Mouse (Mus musculus) kidney, adult 2 months (tissue): ENCODE data around the gene Ndufa13. TPM values are rescaled to one million over a fixed set of nuclear protein-coding genes. Genes with fewer than 3 reads are reported as not detected.
A peak's percentile ranks its signal among the peaks of the same experiment; 100 is the strongest.

Experiments
- DNase-seq: peaks from one replicate; pipeline ENCODE4 v3.0.0; 2021
- H3K27ac ChIP-seq: fragments of 200-500 bp; 2 replicates; pipeline ENCODE4 v1.5.1; 2012; ENCODE audit warnings: low read depth, low read length, control low read depth, inconsistent platforms; ENCODE audit not compliant: insufficient read depth
- H3K27me3 ChIP-seq: fragments of 200-500 bp; replicated peaks from 2 replicates; pipeline ENCODE4 v1.6.1; 2012; ENCODE audit warnings: mild to moderate bottlenecking, moderate library complexity, low read length, inconsistent platforms; ENCODE audit not compliant: control insufficient read depth, insufficient read depth
- H3K36me3 ChIP-seq: fragments of 200-500 bp; 2 replicates; pipeline ENCODE4 v1.6.1; 2012; ENCODE audit warnings: mild to moderate bottlenecking, moderate library complexity, low read length, inconsistent platforms; ENCODE audit not compliant: control insufficient read depth, insufficient read depth
- H3K4me1 ChIP-seq: fragments of 200-500 bp; 2 replicates; pipeline ENCODE4 v1.6.1; 2011; ENCODE audit warnings: low read length; ENCODE audit not compliant: control insufficient read depth, insufficient read depth
- H3K4me3 ChIP-seq: fragments of 200-500 bp; 2 replicates; pipeline ENCODE4 v1.5.1; 2011; ENCODE audit warnings: mild to moderate bottlenecking, low read depth, low read length, control low read depth; ENCODE audit not compliant: insufficient read depth
- CTCF ChIP-seq: fragments of 200-500 bp; conservative IDR thresholded peaks from 2 replicates; pipeline ENCODE4 v1.5.1; 2011; ENCODE audit warnings: low read depth, mild to moderate bottlenecking, control low read depth, low read length, moderate library complexity, mixed read lengths; ENCODE audit not compliant: insufficient read depth, insufficient read length
- POLR2A ChIP-seq: fragments of 200-500 bp; IDR thresholded peaks from one replicate; pipeline ENCODE4 v1.6.1; 2011; ENCODE audit warnings: low read depth, low read length, control low read depth
- WGBS: fragments of 180-500 bp; shearing (Covaris S2); methylation state at CpG from one replicate; pipeline ENCODE4 v1.1.7; 2018; 5-methylcytosine and 5-hydroxymethylcytosine counted together
- polyA plus RNA-seq: library from polyadenylated mRNA; depleted of rRNA; stranded (reverse); fragments of >200 nt; gene quantifications from 2 replicates; pipeline ENCODE4 v1.2.3, GENCODE M21; 2012

Gene Ndufa13
- polyA plus RNA-seq, 1 experiment = 372 TPM

DNA sequence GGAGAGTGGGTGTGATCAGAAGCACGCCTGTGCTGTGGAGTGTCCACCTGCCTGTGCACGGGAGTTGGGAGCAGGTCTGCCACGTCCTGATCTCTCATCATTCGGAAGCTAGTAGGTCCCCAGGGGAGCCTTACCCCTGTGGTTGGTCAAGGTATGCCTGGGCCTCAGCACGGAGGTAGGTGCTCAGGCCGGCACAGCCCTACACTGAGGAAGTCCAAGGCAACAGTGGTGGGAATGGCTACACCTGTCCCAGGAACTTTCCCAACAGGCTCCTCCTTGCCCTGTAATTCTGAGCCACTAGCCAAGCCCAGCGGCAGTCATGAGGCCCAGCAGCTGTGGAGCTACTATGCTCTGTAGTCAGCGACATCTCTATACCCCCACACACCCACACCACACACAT lies 22.7 kb downstream of the Ndufa13 start:
- Histone ChIP-seq H3K36me3 (no peaks in the 10 kb centered on the region), H3K4me1 (no peaks in the 10 kb centered on the region), H3K4me3 (no peak overlapping the region), H3K27ac (no peak overlapping the region), H3K27me3 (0 out of 2 replicates have a peak, but pooled peaks cover 3% of the 10 kb centered on the region)
- DNase-seq = no peak
- no peak for TF ChIP-seq POLR2A
- no peak for TF ChIP-seq CTCF
- WGBS = 71% methylated on average over 8 of the region's 8 CpGs

DNA sequence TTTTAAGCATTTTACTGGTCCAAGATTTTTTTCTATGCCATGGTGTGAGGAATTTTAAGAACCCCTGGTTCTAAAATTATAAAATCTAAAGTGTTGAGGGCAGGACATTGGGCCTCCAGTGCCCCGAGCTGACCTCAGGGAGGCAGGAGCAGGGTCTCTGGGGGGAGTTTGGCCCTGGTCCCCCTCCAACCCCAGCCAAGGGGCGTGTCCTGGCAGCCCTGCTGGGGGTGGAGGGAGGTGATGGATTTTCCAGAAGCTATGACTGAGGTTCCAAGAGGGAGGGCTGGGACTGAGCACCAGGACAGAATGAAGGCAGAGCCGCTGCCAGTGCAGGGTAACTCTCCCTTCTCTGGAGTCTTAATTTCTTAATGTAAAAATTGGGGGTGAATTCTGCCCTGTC lies 24.4 kb downstream of the Ndufa13 start:
- Histone ChIP-seq H3K27ac (no peak overlapping the region), H3K4me1 (no peaks in the 10 kb centered on the region), H3K27me3 (0 out of 2 replicates have a peak, but pooled peaks cover 3% of the 10 kb centered on the region), H3K36me3 (no peaks in the 10 kb centered on the region), H3K4me3 (no peak overlapping the region)
- 77% methylated on average over 3 of the region's 3 CpGs for WGBS
- TF ChIP-seq CTCF (no peak), POLR2A (no peak)
- DNase-seq = no peak

GRCm38 (mm10) chr8:69877396-69877795 lies 25.0 kb downstream of the Ndufa13 start:
- H3K4me3 ChIP-seq = no peak overlapping the region
- WGBS = 91% methylated on average over 4 of the region's 4 CpGs

DNA sequence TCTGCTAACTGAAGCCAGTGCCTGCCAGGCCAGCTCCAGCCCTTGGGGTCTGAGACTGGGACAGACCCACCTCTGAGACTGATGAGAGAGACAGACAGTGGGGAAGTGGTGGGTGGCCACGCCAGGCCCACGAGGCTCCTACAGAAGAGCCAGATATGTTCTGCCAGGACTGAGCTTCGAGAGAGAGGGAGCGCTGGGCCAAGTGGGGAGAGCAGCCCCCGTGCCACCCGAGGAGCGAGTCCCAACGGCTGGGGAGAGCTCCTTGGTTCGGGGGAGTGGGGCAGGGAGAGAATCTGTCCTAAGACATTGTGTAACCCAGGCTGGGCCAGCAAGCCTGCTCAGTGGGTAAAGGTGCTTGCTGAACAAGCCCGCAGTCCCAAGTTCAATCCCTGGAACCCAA lies 25.4 kb downstream of the Ndufa13 start:
- no peak overlapping the region for H3K27ac ChIP-seq
- H3K4me1 ChIP-seq = no peaks in the 10 kb centered on the region
- no peaks in the 10 kb centered on the region for H3K27me3 ChIP-seq
- no peaks in the 10 kb centered on the region for H3K36me3 ChIP-seq
- H3K4me3 ChIP-seq = no peak overlapping the region
- no peak for TF ChIP-seq CTCF
- no peak for TF ChIP-seq POLR2A
- WGBS = 77% methylated on average over 10 of the region's 10 CpGs
- DNase-seq = no peak

More at GRCm38 (mm10) chr8:69877396-69877795, 25.0 kb downstream of the Ndufa13 start:
- no peak for TF ChIP-seq POLR2A
- TF ChIP-seq CTCF = no peak
- Histone ChIP-seq H3K4me1 (no peaks in the 10 kb centered on the region), H3K27ac (no peak overlapping the region), H3K36me3 (no peaks in the 10 kb centered on the region), H3K27me3 (no peaks in the 10 kb centered on the region)
- no peak for DNase-seq

DNA sequence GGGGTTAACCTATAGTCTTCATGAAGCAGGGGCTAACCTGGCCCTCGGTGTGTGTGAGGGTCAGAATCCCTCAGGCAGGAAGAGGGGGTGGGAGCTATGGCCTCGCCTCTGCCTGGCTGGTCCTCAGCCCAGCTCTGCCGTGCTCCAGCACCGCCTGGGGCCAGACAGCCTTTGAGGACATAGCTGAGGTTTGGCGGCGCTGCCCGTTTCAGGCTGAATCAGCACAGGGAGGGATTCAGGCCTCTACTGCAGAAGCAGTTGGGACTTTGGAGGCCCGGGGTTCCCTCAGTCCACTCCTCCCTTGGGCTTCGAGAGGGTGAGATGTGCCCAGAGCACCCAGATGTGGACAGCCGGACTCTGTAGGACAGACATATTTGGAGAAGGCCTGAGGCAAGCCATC lies 26.3 kb downstream of the Ndufa13 start:
- H3K27ac ChIP-seq = no peak overlapping the region
- H3K36me3 ChIP-seq = no peaks in the 10 kb centered on the region
- H3K27me3 ChIP-seq = no peaks in the 10 kb centered on the region
- no peak for DNase-seq
- no peak overlapping the region for H3K4me3 ChIP-seq
- no peak for TF ChIP-seq POLR2A
- TF ChIP-seq CTCF = no peak
- H3K4me1 ChIP-seq = no peaks in the 10 kb centered on the region
- 48% methylated on average over 10 of the region's 10 CpGs for WGBS

DNA sequence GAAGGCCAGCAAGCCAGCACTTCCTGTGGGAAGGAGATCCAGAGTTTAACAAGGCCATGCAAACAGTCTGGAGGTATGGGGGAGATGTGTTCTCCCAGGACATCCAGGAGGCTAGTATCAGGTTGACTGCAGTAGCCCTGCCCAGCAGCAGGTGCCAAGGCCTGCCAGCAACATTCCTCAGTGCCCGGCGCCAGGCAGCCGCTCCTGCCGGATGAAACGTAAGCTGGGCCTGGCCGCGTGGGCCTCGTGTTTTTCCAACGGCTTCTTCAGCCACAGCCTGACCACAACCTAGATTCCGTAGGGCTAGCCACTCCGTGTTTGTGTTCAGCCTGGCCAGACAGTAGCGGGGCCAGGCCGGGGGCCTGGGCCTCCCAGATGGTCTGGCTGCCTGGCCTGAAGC lies 27.7 kb downstream of the Ndufa13 start:
- Histone ChIP-seq H3K36me3 (no peaks in the 10 kb centered on the region), H3K27me3 (no peaks in the 10 kb centered on the region), H3K27ac (no peak overlapping the region), H3K4me1 (no peaks in the 10 kb centered on the region), H3K4me3 (no peak overlapping the region)
- 61% methylated on average over 13 of the region's 13 CpGs for WGBS
- TF ChIP-seq CTCF (no peak), POLR2A (no peak)
- no peak for DNase-seq

DNA sequence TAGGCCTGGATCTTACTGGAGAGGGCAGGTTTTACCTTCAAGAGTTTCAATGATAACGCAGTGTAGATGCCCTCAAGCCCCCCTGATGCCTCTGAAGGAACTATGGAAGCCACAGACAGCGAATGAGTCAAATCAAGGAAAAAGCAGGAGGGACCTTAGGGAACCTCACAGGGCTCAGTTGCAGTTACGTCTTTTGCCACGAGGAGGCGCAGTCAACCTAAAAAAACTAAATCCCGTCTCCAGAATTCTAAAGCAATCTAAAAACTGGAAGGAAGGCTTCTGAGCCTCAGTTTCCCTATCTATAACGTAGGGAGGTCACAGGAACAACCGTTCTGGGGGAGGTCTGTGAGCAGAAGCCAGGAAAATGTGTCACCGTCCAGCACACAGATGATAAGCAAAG lies 28.2 kb downstream of the Ndufa13 start:
- H3K27me3 ChIP-seq = no peaks in the 10 kb centered on the region
- H3K4me1 ChIP-seq = no peaks in the 10 kb centered on the region
- H3K27ac ChIP-seq = no peak overlapping the region
- H3K4me3 ChIP-seq = no peak overlapping the region
- no peaks in the 10 kb centered on the region for H3K36me3 ChIP-seq
- WGBS = 11% methylated on average over 9 of the region's 9 CpGs
- TF ChIP-seq POLR2A (no peak), CTCF (peak; percentile 75)
- DNase-seq = peak; percentile 58
